Mouse (Mus musculus) thymus, postnatal 14 days (tissue): ENCODE measurements around the gene Spata32.
A peak's percentile ranks its signal among the peaks of the same experiment; 100 is the strongest.

Experiments
- DNase-seq: peaks from one replicate; pipeline ENCODE4 v3.0.0; 2021

The Spata32 gene

DNA sequence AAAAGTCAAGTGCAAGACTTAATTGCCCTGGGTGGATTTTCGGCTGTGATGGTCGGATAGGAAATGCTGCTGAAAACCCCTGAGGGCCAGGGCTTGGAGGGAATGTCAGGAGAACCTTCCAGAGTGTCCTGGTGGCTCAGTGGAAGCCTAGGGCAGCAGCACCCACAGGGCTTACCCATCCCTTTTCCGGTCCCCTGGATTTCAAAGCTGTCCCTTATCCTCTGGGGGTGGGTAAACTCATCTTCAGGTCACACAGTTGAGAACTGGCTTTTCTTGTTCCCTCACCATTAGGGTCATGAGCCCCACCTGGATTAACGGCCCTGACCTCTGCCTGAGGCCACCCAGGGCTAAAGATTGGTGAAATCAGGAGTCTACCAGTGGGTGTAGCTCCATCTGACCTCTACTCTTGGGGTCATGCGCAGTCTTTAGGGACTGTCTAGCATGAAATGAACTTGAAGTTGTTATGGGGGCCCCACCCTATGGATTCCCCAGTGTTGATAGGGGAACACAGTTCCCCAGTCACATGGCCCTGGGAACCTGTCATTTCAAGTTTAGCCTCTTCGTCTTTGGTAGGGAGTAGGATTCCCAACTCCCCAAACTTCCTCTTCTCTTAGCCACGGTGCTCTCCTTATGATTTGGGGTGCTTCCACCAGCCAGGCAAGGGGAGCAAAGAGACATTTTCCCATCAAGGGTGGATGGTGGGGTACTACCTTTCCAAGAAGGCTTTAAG, 45.0 kb downstream of the Spata32 start:
- DNase-seq, result no peak

DNA sequence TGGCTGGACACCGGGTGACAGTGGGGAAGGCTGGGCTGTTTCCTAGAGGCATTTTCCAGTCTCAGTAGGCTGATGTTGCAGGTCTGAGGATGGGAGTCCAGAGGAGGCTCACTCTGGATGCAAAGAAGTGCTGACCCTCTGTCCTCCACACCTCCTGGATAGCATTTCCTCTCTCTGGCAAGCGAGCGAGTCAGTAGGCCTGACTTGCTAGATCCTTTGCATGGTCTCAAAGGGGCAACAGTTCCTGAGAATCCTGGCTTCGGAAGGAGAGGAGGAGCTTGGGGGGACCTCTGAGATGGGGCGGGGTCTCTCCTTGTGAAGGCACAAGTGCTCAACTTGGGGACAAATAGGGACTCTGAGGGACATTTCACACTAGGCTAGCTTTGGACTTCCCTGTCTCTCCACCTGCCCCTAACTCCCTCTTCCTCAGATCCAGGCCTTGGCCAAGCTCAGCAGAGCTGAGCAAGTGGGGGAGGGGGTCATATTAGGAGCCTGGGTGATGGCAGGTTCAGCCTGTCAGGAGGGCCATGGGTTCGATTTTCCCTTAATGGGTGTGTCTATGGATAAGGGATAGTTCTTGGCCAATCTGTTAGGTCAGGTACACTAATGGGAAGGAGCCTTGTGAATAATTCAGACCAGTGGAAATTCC, 45.7 kb downstream of the Spata32 start:
- peak; percentile 50 for DNase-seq

DNA sequence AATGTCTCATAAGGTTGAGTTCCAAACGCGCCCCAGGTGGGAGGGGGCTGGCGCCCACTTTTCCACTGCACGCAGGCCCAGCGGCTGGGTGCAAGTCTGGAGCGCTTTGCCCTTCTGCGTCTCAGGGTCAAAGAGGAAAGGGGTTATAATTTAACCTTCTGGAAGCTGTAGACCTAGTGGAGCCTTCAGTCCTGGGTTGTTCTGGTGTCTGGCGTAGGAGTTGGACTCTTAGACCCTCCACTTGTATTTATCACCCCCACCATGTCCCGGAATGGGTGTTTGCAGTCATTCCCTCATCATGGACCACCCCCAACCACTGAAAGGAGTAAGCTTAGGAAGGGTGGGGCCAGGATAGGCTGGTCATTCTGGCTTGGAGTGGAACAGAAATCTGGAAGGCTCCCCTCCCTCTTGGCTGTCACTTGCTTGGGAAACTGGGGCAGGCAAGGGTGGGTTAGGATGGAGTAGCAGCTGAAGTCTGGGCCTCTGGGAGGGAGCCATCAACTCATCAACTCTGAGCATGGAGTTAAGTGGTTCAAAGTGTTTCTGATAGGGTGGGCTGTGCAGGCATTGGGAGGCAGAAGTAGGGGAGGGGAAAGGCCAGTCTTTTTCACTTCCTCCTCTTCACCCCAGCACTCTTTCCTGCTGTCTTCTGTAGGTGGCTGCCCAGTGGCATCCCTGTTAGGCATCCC, 46.4 kb downstream of the Spata32 start:
- peak; percentile 65 for DNase-seq

DNA sequence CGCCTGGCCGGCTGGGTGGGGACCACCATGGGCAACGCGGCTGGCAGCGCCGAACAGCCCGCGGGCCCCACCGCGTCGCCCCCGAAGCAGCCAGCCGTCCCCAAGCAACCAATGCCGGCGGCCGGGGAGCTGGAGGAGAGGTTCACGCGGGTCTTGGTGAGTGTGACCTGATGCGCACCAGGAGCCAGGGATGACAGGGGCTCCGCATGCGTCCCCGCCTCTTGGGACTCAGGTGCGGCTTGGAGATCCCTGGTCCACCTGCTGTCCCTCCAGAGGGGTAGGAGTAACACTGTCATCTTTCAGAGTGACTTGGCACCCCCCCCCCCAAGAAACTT, 47.0 kb downstream of the Spata32 start:
- DNase-seq, result no peak

DNA sequence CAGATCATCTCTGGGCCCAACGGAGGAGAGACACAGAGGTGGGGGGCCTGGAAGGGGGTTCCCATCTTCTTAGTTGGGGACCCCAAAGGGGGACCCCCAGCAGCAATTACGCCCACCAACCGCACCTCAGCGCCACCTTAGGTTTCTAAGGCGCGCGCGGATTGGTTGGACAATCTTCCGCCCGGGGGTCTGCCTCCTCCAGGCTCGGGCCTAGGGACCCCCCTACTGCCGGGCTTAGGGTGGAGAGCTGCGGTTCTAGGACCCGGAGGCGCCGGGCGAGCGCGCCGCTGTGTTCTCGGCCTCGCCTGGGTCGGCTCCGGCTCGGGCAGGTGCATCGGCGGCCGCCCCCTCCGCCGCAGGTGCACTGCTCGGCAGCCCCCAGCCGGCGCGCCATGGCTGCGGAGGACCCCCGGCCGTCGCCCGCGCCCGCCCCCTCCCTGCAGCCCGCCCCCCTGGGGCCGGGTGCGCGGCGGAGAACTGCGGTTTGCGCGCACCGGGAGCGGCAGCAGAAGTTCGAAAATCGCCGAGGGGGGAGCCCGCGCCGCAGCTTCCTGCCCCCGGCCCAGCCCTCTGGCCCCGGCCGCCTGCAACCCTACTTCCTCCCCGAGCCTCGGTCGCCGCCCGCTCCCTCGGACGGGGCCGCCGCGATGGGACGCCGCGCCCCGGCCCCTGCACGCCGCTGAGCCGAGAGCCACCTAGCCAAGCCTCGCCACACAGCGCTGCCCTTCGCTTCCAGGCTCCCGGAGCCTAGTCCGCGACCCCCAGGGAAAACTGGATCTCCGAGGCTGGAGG, 47.5 kb downstream of the Spata32 start, which contains the start of gene Fmnl1:
Gene Fmnl1 (plus strand): TSS at position 614 of the 792 bp plus-strand sequence.
- DNase-seq, result peak; percentile 92

DNA sequence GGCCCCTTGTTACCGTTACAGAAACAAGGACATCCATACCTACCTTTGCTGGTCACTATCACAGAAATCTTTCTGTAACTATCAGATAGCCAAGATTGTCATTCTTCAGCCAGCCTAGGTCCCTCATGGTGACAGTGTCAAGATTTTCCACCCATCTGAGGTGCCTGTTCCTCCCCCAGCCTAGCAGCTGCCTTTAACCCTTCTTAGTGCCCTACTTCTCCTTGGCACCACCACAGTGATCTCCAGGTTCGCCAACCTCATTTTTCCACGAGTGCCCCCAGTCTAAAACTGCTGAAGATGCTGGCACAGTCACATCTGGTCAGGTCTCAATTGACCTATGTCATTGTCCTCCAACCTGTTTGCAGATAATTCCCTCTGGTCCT, 48.1 kb downstream of the Spata32 start:
- DNase-seq, result peak; percentile 58

DNA sequence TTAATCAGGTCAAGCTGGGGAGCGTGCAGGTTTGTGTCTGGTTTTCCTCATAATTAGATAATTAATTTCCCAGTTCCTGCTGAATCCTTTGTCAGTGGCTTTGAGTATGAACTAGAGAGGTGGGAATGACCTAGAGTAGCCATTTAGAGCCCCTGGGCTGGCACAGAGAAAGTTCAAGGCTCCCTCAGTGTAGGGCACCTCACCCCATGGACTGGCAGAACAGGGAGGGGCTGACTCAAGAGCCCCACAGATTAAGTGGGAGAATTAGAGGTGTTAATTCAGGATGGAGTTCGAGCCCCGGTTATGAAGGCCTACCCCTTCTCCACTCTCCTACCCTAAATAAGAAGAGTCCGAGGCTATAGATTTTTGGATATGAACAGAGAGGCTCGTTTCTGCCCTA, 48.6 kb downstream of the Spata32 start:
- DNase-seq, result no peak

DNA sequence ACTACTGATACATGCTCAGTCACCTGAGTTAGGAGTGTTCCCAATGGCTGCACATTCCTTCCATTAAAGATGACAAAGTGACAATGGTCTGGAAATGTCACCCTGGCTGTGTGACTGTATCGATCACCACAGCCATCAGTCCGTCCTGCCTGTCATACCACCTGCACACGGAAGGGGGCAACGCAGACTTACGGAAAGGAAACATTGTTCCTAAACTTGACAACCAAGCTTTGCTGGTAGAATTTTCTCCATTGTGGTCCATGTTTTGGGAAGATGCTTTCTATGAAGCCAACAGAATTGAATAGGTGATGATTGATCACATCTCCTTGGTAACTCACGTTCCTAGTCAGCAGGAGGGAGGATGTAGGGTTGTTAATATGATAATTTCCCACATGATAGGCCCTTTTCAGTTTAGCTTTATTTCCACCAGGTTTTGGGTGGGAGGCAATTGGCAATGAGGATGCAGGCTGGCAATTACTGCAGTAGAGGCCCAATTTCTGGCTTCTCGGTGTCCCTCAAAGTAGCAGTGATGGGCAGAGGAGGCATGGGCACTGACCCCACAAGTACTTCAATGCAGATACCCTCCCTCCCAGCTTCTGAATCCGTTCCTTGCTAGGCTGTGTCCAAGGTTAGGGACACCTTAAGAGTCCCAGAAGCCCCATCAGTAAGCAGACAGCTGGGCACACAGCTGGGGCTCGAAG, 49.4 kb downstream of the Spata32 start:
- DNase-seq, result peak; percentile 84

DNA sequence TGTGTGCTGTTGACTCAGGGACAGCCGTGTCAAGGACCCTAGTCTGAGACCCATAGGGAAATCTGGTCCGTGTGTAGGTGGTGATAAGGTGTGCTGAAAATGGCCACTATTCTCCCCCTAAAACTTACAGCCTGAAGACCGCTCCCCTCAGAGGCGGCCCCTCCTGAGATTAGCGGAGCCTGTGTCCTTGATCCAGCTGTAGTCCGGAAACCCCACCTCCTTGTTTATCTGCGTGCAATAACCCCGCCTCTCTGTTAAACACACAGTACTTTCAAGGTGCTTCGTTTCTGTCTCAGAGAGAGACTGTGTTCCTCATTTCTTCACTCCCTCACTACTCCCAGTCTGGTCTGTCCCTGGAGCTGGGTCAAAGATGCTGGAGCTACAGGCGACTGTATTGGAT, 53.8 kb downstream of the Spata32 start:
- peak; percentile 56 for DNase-seq

DNA sequence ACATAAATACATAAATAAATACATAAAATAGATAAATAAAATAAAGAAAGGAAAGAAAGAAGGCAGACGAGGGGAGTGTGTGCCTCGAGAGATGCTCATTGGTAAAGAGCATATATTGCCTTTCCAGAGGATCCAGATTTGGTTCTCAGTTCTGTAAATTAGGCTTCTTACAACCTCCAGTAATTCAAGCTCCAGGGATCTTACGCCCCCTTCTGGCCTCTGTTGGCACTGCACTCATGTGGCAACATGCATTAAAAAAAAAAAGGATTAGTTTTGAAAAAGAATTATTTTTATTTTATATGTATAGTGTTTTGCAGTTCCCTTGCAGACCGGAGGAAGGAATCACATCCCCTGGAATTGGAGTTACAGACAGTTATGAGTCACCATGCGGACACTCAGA, 56.1 kb downstream of the Spata32 start:
- DNase-seq, result peak; percentile 52

DNA sequence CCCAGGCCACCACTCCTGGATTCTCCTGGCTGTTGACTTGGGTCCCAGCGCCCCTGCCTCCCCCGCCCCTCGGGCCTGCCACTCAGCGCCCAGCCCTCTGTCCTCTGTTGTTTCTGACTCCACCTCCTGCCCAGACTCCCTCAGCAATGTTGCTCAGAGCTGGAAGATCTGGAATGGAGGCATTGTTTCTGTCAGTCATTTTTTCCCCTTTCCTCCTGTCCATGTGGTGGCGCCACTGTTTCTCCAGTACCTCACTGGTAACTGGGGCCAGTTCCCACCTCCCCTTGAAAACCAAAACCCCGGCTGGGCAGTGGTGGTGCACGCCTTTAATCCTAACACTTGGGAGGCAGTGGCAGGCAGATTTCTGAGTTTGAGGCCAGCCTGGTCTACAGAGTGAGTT, 56.8 kb downstream of the Spata32 start:
- DNase-seq, result no peak

DNA sequence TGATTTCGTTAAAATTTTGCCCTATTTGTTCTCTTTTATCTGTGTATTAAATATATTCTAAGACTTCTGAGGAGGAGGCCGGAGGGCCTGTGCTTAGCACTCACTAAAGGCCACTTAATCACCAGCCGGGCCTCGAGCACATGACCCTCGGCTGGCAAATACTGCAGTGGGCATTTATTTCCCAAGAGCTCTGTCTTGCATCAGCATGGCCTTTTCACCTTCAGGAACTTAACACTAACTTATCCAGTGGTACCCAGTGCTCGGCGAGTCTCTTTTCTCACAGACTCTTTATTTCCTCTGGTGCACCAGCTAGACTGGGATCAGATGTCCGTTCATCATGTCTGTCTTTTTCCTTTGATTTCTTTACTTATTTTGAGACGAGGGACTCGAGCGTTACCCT, 57.5 kb downstream of the Spata32 start:
- no peak for DNase-seq

DNA sequence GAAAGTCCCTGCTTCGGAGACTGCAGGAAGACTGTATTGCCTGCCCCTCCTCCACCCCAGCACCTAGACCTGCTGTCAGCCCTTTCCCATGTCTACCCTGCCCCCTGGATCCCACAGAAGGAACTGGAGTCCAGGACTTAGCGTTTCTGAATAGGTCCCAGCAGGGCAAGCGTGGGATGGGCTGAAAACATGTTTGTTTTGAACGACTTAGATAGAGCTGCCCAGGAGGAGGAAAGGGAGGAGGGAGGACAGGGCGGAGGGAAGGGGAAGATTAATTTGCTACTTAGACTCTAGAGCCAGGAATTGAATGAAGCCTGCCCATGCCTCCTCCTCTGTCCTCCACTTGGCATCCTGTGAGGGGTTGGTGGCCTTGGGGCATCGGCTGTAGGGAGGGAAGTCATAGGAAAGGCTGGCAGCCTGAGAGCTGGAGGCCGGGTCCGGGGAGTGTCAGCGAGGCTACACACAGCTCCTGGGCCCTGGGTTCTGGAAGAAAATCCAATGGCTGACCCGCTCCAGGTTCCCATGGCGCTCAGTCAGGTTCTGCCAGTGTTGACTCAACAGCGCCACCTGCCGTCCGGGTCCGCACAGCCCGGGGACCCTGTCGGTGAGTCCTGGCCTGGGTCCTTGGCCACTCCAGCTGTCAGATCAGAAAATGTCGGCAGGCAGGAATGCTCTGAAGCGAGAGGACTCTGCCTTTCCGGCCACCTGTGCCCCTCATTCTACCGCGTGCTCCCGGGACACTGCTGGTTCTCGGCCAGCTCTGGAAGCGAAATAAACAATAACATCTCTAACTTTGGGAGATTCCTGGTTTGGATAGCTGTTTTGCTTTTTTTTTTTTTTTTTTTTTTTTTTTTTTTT, 59.4 kb downstream of the Spata32 start:
- peak; percentile 94 for DNase-seq
